Mouse (Mus musculus) heart, adult 2 months (tissue): ENCODE results near the gene Pla1a.

Experiments
- EP300 ChIP-seq: fragments of 200-500 bp; IDR thresholded peaks from 2 replicates; pipeline ENCODE4 v1.6.1; 2011; ENCODE audit warnings: low read depth, low read length, control low read depth; ENCODE audit not compliant: insufficient read depth
- POLR2A ChIP-seq: fragments of 200-500 bp; IDR thresholded peaks from 2 replicates; pipeline ENCODE4 v1.6.1; 2011; ENCODE audit warnings: mild to moderate bottlenecking, low read depth, low read length, control low read depth; ENCODE audit not compliant: insufficient read depth

GRCm38 (mm10) chr16:38442216-38442615 is 9.3 kb upstream of the Pla1a start:
- TF ChIP-seq POLR2A (no peak), EP300 (no peak)
